Mouse (Mus musculus) CH12.LX (cell line): ENCODE results near the gene Abat. TPM values are rescaled to one million over a fixed set of nuclear protein-coding genes. Genes with fewer than 3 reads are reported as not detected.

Experiments used
- DNase-seq: peaks from one replicate; pipeline ENCODE4 v3.0.0-alpha.2; 2013; ENCODE audit errors: extremely low read depth
- H3K27ac ChIP-seq: 2 replicates; pipeline ENCODE4 v1.5.1; 2012; ENCODE audit warnings: low read depth, mild to moderate bottlenecking, control low read depth, moderate library complexity; ENCODE audit not compliant: insufficient read depth
- H3K27me3 ChIP-seq: replicated peaks from 2 replicates; pipeline ENCODE3; 2012; ENCODE audit warnings: inconsistent platforms
- H3K36me3 ChIP-seq, 2 experiments: replicated peaks in 1 of 2; 2 replicates each; pipeline versions ENCODE3 to v1.6.1; 2012; ENCODE audit warnings: inconsistent platforms in 1 of 2, low read length in 1 of 2, mild to moderate bottlenecking in 1 of 2, mixed read lengths in 1 of 2, moderate library complexity in 1 of 2; ENCODE audit not compliant: control insufficient read depth in 1 of 2, insufficient read depth in 1 of 2
- H3K4me1 ChIP-seq, 2 experiments: 2 replicates each; pipeline ENCODE4 v1.6.1; 2012; ENCODE audit warnings: inconsistent platforms in 1 of 2, moderate library complexity in 1 of 2; ENCODE audit not compliant: insufficient read depth in 2 of 2, control insufficient read depth in 1 of 2
- H3K4me2 ChIP-seq: 2 replicates; pipeline ENCODE4 v1.6.1; 2012; ENCODE audit warnings: low read depth, mild to moderate bottlenecking, control low read depth; ENCODE audit not compliant: poor library complexity, insufficient read depth, severe bottlenecking
- H3K4me3 ChIP-seq, 3 experiments: fragments of 150-350 bp in 1 of 3; sonication (generic) in 1 of 3; replicated peaks in 1 of 3; 2 replicates each; pipeline versions ENCODE3 to v1.5.1; 2011 to 2012; ENCODE audit warnings: low read depth in 2 of 3, low read length in 2 of 3, mild to moderate bottlenecking in 2 of 3, moderate library complexity in 2 of 3, control low read depth in 1 of 3, improper control_type of control experiment in 1 of 3, inconsistent platforms in 1 of 3, mixed read lengths in 1 of 3; ENCODE audit not compliant: poor library complexity in 1 of 3
- H3K79me2 ChIP-seq: replicated peaks from 2 replicates; pipeline ENCODE4 v1.6.1; 2012; ENCODE audit warnings: mild to moderate bottlenecking, moderate library complexity; ENCODE audit not compliant: control insufficient read depth, poor library complexity, insufficient read depth, severe bottlenecking; ENCODE audit errors: extremely low read depth
- H3K9ac ChIP-seq: 2 replicates; pipeline ENCODE4 v1.6.1; 2012; ENCODE audit warnings: low read depth, mild to moderate bottlenecking, control low read depth, moderate library complexity; ENCODE audit not compliant: insufficient read depth
- H3K9me3 ChIP-seq: replicated peaks from 2 replicates; pipeline ENCODE3; 2012; ENCODE audit warnings: low read length, inconsistent platforms, mixed read lengths
- CHD2 ChIP-seq: IDR thresholded peaks from 2 replicates; pipeline ENCODE4 v1.6.1; 2011; ENCODE audit warnings: low read length, improper control_type of control experiment
- EP300 ChIP-seq: IDR thresholded peaks from 2 replicates; pipeline ENCODE4 v1.6.1; 2011; ENCODE audit warnings: low read length, improper control_type of control experiment
- ETS1 ChIP-seq: conservative IDR thresholded peaks from 2 replicates; pipeline ENCODE4 v1.6.1; 2012; ENCODE audit warnings: low read depth, mild to moderate bottlenecking, inconsistent platforms, low read length, improper control_type of control experiment, moderate library complexity
- IRF4 ChIP-seq: IDR thresholded peaks from 2 replicates; pipeline ENCODE4 v1.6.1; 2014; ENCODE audit warnings: low read depth, mild to moderate bottlenecking, inconsistent platforms, low read length, improper control_type of control experiment
- JUN ChIP-seq: IDR thresholded peaks from 2 replicates; pipeline ENCODE4 v1.6.1; 2011; ENCODE audit warnings: low read depth, mild to moderate bottlenecking, low read length, improper control_type of control experiment, moderate library complexity; ENCODE audit not compliant: insufficient read depth
- JUND ChIP-seq: conservative IDR thresholded peaks from 2 replicates; pipeline ENCODE4 v1.6.1; 2011; ENCODE audit warnings: low read depth, low read length, improper control_type of control experiment
- KAT2A ChIP-seq: IDR thresholded peaks from 2 replicates; pipeline ENCODE4 v1.6.1; 2012; ENCODE audit warnings: low read length, improper control_type of control experiment, inconsistent platforms; ENCODE audit not compliant: insufficient replicate concordance
- MAFK ChIP-seq: IDR thresholded peaks from 2 replicates; pipeline ENCODE4 v1.6.1; 2011; ENCODE audit warnings: low read length, improper control_type of control experiment; ENCODE audit not compliant: insufficient replicate concordance
- MAX ChIP-seq: IDR thresholded peaks from 2 replicates; pipeline ENCODE4 v1.6.1; 2011; ENCODE audit warnings: low read length, improper control_type of control experiment
- MAZ ChIP-seq: IDR thresholded peaks from 2 replicates; pipeline ENCODE4 v1.6.1; 2012; ENCODE audit warnings: low read depth, mild to moderate bottlenecking, inconsistent platforms, low read length, improper control_type of control experiment, moderate library complexity
- MEF2A ChIP-seq: IDR thresholded peaks from 2 replicates; pipeline ENCODE4 v1.6.1; 2014; ENCODE audit warnings: low read depth, mild to moderate bottlenecking, inconsistent platforms, low read length, improper control_type of control experiment, borderline replicate concordance
- MXI1 ChIP-seq: IDR thresholded peaks from 2 replicates; pipeline ENCODE4 v1.6.1; 2011; ENCODE audit warnings: mild to moderate bottlenecking, low read depth, low read length, improper control_type of control experiment
- NRF1 ChIP-seq: IDR thresholded peaks from 2 replicates; pipeline ENCODE4 v1.6.1; 2014; ENCODE audit warnings: low read depth, mild to moderate bottlenecking, inconsistent platforms, low read length, improper control_type of control experiment, moderate library complexity
- POLR2A ChIP-seq: IDR thresholded peaks from 2 replicates; pipeline ENCODE4 v1.6.1; 2011; ENCODE audit warnings: low read depth, mild to moderate bottlenecking, improper control_type of control experiment, low read length
- POLR2AphosphoS2 ChIP-seq: IDR thresholded peaks from 2 replicates; pipeline ENCODE4 v1.6.1; 2011; ENCODE audit warnings: low read depth, low read length, improper control_type of control experiment
- RCOR1 ChIP-seq: conservative IDR thresholded peaks from 2 replicates; pipeline ENCODE4 v1.6.1; 2012; ENCODE audit warnings: low read depth, mild to moderate bottlenecking, inconsistent platforms, low read length, improper control_type of control experiment
- SIN3A ChIP-seq: IDR thresholded peaks from 2 replicates; pipeline ENCODE4 v1.6.1; 2012; ENCODE audit warnings: low read length, improper control_type of control experiment, inconsistent platforms
- SMC3 ChIP-seq: IDR thresholded peaks from 2 replicates; pipeline ENCODE4 v1.6.1; 2011; ENCODE audit warnings: low read depth, low read length, improper control_type of control experiment
- TCF12 ChIP-seq: IDR thresholded peaks from 2 replicates; pipeline ENCODE4 v1.6.1; 2014; ENCODE audit warnings: low read depth, mild to moderate bottlenecking, inconsistent platforms, low read length, improper control_type of control experiment
- UBTF ChIP-seq: IDR thresholded peaks from 2 replicates; pipeline ENCODE4 v1.6.1; 2012; ENCODE audit warnings: low read depth, mild to moderate bottlenecking, inconsistent platforms, low read length, improper control_type of control experiment, moderate library complexity
- USF2 ChIP-seq: conservative IDR thresholded peaks from 2 replicates; pipeline ENCODE4 v1.6.1; 2011; ENCODE audit warnings: low read depth, low read length, improper control_type of control experiment
- ZKSCAN1 ChIP-seq: IDR thresholded peaks from 2 replicates; pipeline ENCODE4 v1.6.1; 2012; ENCODE audit warnings: low read depth, inconsistent platforms, low read length, improper control_type of control experiment, borderline replicate concordance
- ZNF384 ChIP-seq: IDR thresholded peaks from 2 replicates; pipeline ENCODE4 v1.6.1; 2012; ENCODE audit warnings: low read depth, low read length, improper control_type of control experiment, inconsistent platforms
- dilution Hi-C: fragments of 300-500 bp; cut with MboI; formaldehyde crosslinking; loops from 2 replicates; pipeline ENCODE4 v1.14.3; 2020; ENCODE audit warnings: low sequenced_read_pairs; ENCODE audit not compliant: extremely low pct_unique_long_range_greater_than_20kb, extremely low pct_ligation_motif_present
- in situ Hi-C: fragments of 300-500 bp; cut with MboI; formaldehyde crosslinking; loops from 3 replicates; pipeline ENCODE4 v1.14.3; 2019; ENCODE audit warnings: low sequenced_read_pairs, low pct_ligation_motif_present, low pct_unique_long_range_greater_than_20kb, mixed read lengths
- polyA plus RNA-seq: library from polyadenylated mRNA; unstranded; fragments of >175 nt; gene quantifications from 2 replicates; pipeline ENCODE4 v1.2.1, GENCODE M21; 2012; ENCODE audit warnings: low read depth; ENCODE audit not compliant: insufficient read length
- total RNA-seq, 2 experiments: library from RNA; depleted of rRNA; stranded (reverse); fragments of 300-350 nt in 1 of 2; fragments of >200 nt in 1 of 2; gene quantifications; 2 replicates each; pipeline ENCODE4 v1.2.3; 2012 to 2014

The Abat gene
- total and polyA plus RNA-seq, 3 experiments = 0.17 TPM; not detected in 2

- Histone ChIP-seq H3K79me2 (no peaks in the 10 kb centered on the region), H3K9ac (no peak overlapping the region), H3K9me3 (no peaks in the 10 kb centered on the region), H3K4me1 (no peaks in the 10 kb centered on the region), H3K4me3 (no peak overlapping the region), H3K36me3 (no peaks in the 10 kb centered on the region), H3K27me3 (peaks cover 84% of the 10 kb centered on the region), H3K27ac (no peak overlapping the region), H3K4me2 (no peak overlapping the region)
- TF ChIP-seq SMC3 (no peak), TCF12 (no peak), CHD2 (no peak), JUN (no peak), RCOR1 (no peak), POLR2AphosphoS2 (no peak), USF2 (no peak), MAZ (no peak), ZNF384 (no peak), POLR2A (no peak), SIN3A (no peak), ZKSCAN1 (no peak), IRF4 (no peak)
- in situ Hi-C loops (no loop called here), dilution Hi-C loops (no loop called here)
- no peak for DNase-seq
Observed at GRCm38 (mm10) chr16:8570901-8571615, 57.8 kb downstream of the Abat start.

- Histone ChIP-seq H3K9me3 (no peaks in the 10 kb centered on the region), H3K4me2 (no peak overlapping the region), H3K27me3 (peaks cover 92% of the 10 kb centered on the region), H3K79me2 (no peaks in the 10 kb centered on the region), H3K9ac (no peak overlapping the region), H3K4me3 (no peak overlapping the region), H3K27ac (no peak overlapping the region), H3K36me3 (no peaks in the 10 kb centered on the region), H3K4me1 (no peaks in the 10 kb centered on the region)
- DNase-seq = no peak
- in situ Hi-C loops = no loop called here
- dilution Hi-C loops = no loop called here
- TF ChIP-seq MXI1 = no peak
Observed at GRCm38 (mm10) chr16:8573041-8573440, 59.8 kb downstream of the Abat start.

- TF ChIP-seq MEF2A (no peak), JUND (no peak), TCF12 (no peak), EP300 (no peak), MAFK (no peak), USF2 (no peak), KAT2A (no peak), NRF1 (no peak), ETS1 (no peak), MAX (no peak), UBTF (no peak)
- DNase-seq = no peak
- Histone ChIP-seq H3K79me2 (no peaks in the 10 kb centered on the region), H3K4me1 (no peaks in the 10 kb centered on the region), H3K4me3 (no peak overlapping the region), H3K9ac (no peak overlapping the region), H3K27me3 (peaks cover 92% of the 10 kb centered on the region), H3K36me3 (no peaks in the 10 kb centered on the region), H3K4me2 (no peak overlapping the region), H3K9me3 (no peaks in the 10 kb centered on the region), H3K27ac (no peak overlapping the region)
- in situ Hi-C loops = no loop called here
- dilution Hi-C loops = no loop called here
Observed at GRCm38 (mm10) chr16:8573751-8574150, 60.5 kb downstream of the Abat start.
